Mouse (Mus musculus): ENCODE measurements around the gene Scaf8.
"Not testable (repeated sequence)": the region's sequence is repeated elsewhere in the genome, so short reads cannot be mapped to it uniquely, and the experiment has no call there.

DNA sequence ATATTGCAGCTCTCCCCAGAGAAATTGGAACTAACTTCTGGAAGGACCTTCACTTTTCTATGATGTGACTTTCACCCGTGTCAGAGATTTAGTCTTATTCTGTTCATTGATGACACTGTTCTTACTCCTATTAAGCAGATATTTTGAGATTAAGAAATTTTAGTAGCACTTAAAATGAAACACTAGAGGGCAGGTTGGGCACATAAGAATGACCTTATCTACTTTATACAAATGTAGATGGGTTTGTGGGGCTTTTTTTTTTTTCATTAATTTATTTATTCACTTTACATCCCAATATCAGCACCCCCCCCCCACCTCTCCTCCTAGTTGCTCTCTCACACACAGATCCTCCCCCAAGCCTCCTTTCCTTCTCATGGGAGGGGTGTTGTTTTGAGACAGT is 15.5 kb upstream of the Scaf8 start:
- TF ChIP-seq EP300 (IDR thresholded peaks at IDR 0.05), result not testable (repeated sequence)
- TF ChIP-seq CTCF (IDR thresholded peaks at IDR 0.05), result peak; percentile 16; the same call in 1 of the 2 replicates

Measured in lung, postnatal 0 days (tissue).